Mouse (Mus musculus) limb, embryonic 15.5 days (tissue): ENCODE results near the gene Ctdspl. TPM values are rescaled to one million over a fixed set of nuclear protein-coding genes. Genes with fewer than 3 reads are reported as not detected.
A peak's percentile ranks its signal among the peaks of the same experiment; 100 is the strongest.

Source experiments
- ATAC-seq: fragments of 200-750 bp; cut with Nextera tagmentation; 2 replicates; pipeline ENCODE4 v1.8.0; 2017; ENCODE audit warnings: low read depth, moderate TSS enrichment; ENCODE audit not compliant: insufficient number of reproducible peaks, low FRiP score, low TSS enrichment
- H3K27ac ChIP-seq: fragments of 300-500 bp; sonication (generic); 2 replicates; pipeline ENCODE4 v1.5.1; 2015; ENCODE audit warnings: moderate library complexity, mild to moderate bottlenecking, inconsistent platforms
- H3K27me3 ChIP-seq: fragments of 300-500 bp; sonication (generic); 2 replicates; pipeline ENCODE4 v1.6.1; 2015; ENCODE audit warnings: inconsistent platforms
- H3K36me3 ChIP-seq: fragments of 300-500 bp; sonication (generic); 2 replicates; pipeline ENCODE4 v1.6.1; 2015; ENCODE audit warnings: inconsistent platforms
- H3K4me1 ChIP-seq: fragments of 300-500 bp; sonication (generic); 2 replicates; pipeline ENCODE4 v1.6.1; 2015; ENCODE audit warnings: inconsistent platforms
- H3K4me2 ChIP-seq: fragments of 300-500 bp; sonication (generic); 2 replicates; pipeline ENCODE4 v1.6.1; 2015; ENCODE audit warnings: mild to moderate bottlenecking, inconsistent platforms
- H3K4me3 ChIP-seq: fragments of 300-500 bp; sonication (generic); 2 replicates; pipeline ENCODE4 v1.5.1; 2015; ENCODE audit warnings: mild to moderate bottlenecking, inconsistent platforms
- H3K9ac ChIP-seq: fragments of 300-500 bp; sonication (generic); 2 replicates; pipeline ENCODE4 v1.6.1; 2015; ENCODE audit warnings: inconsistent platforms
- H3K9me3 ChIP-seq: fragments of 300-500 bp; sonication (generic); 2 replicates; pipeline ENCODE4 v1.6.1; 2016; ENCODE audit warnings: inconsistent platforms
- WGBS: fragments of 180-500 bp; shearing (Covaris S2); methylation state at CpG from one replicate; pipeline ENCODE4 v1.1.7; 2015; 5-methylcytosine and 5-hydroxymethylcytosine counted together
- polyA plus RNA-seq: library from polyadenylated mRNA; unstranded; fragments of >200 nt; fragmentation: Nextera tagmentation; extraction: Ambion mirVana; gene quantifications from 2 replicates; pipeline ENCODE4 v1.2.1, GENCODE M21; 2015

The Ctdspl gene
- polyA plus RNA-seq, 1 experiment from 2014 or later: 19.2 TPM

DNA sequence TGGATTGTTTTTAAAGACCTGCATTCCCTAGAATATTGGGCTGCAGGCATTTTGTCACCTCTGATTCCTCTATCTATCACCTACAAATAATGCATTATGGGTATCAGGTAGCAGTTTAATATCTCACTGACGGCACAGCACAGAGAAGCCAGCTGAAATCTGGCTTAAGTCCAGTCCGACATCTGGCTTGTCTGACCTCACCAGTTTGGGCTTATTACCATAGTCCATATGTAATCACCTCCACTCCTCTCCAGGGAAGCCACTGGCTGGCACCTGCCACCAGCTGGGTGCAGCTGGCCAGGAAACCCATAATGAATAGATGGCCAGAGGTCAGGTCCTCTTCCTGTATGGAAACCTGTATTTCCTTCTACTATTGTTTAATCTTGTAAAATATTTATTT is 35.6 kb upstream of the Ctdspl start:
- ATAC-seq: no peak
- H3K4me3 ChIP-seq: no peak overlapping the region
- H3K36me3 ChIP-seq: 0 out of 2 replicates have a peak, but pooled peaks cover 10% of the 10 kb centered on the region
- H3K4me1 ChIP-seq: peaks cover 31% of the 10 kb centered on the region
- peak overlapping the region; percentile 81; the same call in 1 of the 2 replicates for H3K27ac ChIP-seq
- H3K9ac ChIP-seq: no peak overlapping the region
- H3K4me2 ChIP-seq: no peak overlapping the region
- H3K27me3 ChIP-seq: no peaks in the 10 kb centered on the region; the same call in 1 of the 2 replicates
- H3K9me3 ChIP-seq: no peaks in the 10 kb centered on the region
- 28% methylated on average over 2 of the region's 2 CpGs for WGBS

DNA sequence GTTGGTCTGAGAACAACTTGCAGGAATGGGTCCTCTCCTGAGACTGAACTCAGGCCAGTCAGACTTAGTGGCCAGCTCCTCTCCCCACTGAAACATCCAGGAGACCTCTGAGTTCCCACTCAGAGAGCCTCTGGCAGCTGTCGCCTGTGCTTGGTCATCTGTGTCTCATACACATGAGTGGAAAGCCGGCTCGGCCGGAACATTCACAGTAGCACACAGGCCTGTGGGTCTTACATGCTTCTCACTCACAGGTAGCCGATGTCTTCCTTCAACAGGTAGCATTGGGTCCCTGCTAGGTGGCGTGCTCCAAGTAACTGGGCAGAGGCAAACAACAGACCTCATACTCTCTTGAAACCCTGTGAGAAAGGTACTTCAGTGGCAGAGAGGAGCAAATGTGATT is 35.2 kb upstream of the Ctdspl start:
- no peak overlapping the region for H3K4me3 ChIP-seq
- 0 out of 2 replicates have a peak, but pooled peaks cover 10% of the 10 kb centered on the region for H3K36me3 ChIP-seq
- peaks cover 31% of the 10 kb centered on the region for H3K4me1 ChIP-seq
- no peaks in the 10 kb centered on the region for H3K9me3 ChIP-seq
- H3K27ac ChIP-seq: peak overlapping the region; percentile 81
- 0 out of 2 replicates have a peak overlapping the region, but pooled peaks have one; percentile 0 for H3K4me2 ChIP-seq
- H3K9ac ChIP-seq: no peak overlapping the region
- H3K27me3 ChIP-seq: no peaks in the 10 kb centered on the region; the same call in 1 of the 2 replicates
- 70% methylated on average over 6 of the region's 6 CpGs for WGBS
- no peak for ATAC-seq

DNA sequence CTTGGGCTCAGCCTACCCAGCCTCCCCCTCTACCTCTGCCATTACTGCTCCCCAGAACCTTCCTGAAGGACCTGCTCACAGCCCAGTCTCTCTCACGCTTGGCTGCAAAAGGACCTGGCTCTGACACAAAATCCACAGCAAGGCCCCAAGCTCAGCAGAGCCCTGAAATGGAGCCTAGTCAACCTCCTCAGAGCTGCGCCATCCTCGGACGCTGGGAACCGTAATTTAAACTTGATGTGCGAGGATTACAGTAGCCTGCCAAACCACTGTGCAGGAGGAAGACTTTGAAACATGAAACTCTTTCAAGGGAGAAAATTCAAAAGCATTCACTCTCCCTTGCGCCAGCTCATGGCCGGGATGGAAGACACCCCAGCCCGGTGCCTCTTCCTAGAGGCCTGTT is 34.7 kb upstream of the Ctdspl start:
- peaks cover 31% of the 10 kb centered on the region for H3K4me1 ChIP-seq
- H3K9ac ChIP-seq: no peak overlapping the region
- peak; percentile 70 for ATAC-seq
- H3K27me3 ChIP-seq: no peaks in the 10 kb centered on the region; the same call in 1 of the 2 replicates
- H3K36me3 ChIP-seq: 0 out of 2 replicates have a peak, but pooled peaks cover 10% of the 10 kb centered on the region
- no peak overlapping the region for H3K4me3 ChIP-seq
- peak overlapping the region; percentile 81 for H3K27ac ChIP-seq
- 13% methylated on average over 9 of the region's 9 CpGs for WGBS
- no peaks in the 10 kb centered on the region for H3K9me3 ChIP-seq
- H3K4me2 ChIP-seq: 0 out of 2 replicates have a peak overlapping the region, but pooled peaks have one; percentile 22

DNA sequence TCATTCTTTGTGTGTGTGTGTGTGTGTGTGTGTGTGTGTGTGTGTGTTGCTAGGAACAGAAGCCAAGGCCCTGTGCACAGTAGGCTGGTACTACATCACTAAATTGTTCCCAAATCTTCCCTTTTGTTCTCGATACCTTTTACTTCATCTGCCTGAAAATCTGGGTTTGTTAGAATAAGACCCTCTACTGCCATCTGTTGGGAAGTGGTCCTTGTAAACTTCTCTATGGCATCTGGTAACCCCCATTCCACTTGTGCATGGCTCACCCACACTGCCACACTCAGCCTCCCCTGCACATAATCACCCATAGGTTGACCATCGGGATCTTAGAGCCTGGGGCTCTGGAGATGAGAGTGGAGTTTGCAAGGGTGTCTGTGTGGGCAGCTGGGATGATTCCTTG is 31.2 kb upstream of the Ctdspl start:
- no peaks in the 10 kb centered on the region for H3K9me3 ChIP-seq
- WGBS: 59% methylated on average over 2 of the region's 2 CpGs
- H3K27ac ChIP-seq: no peak overlapping the region
- H3K4me2 ChIP-seq: no peak overlapping the region
- no peak overlapping the region for H3K4me3 ChIP-seq
- peaks cover 9% of the 10 kb centered on the region; the same call in 1 of the 2 replicates for H3K36me3 ChIP-seq
- H3K27me3 ChIP-seq: no peaks in the 10 kb centered on the region
- H3K9ac ChIP-seq: no peak overlapping the region
- ATAC-seq: no peak
- H3K4me1 ChIP-seq: peaks cover 21% of the 10 kb centered on the region

DNA sequence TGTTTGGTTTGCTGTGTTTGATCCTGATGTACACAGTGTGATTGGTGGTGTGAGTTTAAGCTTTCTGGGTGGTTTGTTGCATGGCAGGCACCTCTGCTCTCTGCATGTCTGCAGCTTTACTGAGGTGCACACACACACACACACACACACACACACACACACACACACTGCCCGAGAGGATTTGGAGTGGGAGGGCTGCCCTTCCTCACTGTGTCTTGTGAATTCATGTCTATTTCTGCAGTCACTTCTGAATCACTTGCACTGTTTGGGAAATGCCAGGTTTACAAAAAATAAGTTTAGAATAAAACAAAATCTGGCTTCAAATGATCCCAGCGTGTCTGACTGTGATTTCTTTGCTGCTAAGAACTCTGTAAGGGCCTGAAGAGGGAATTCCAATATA is 25.6 kb upstream of the Ctdspl start:
- no peak overlapping the region for H3K9ac ChIP-seq

DNA sequence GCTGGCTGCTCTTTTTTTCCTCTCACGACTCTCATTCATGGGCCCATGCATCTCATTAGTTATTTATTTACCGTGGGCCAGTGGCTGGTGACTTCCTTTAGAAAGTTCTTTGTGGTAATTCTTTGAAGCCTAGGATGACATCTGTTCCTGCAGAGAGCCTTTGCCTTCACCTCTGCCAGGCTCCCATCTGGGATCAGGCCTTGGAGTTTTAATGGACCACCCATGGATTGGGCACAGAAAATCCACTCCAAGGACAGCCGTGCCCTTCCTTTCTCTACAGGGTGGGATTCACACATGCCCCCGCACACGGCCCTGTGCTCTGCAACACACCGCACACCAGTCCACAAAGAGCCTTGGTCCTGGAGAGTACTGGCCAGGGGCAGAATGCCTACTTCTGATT is 24.3 kb upstream of the Ctdspl start:
- H3K27ac ChIP-seq: no peak overlapping the region
- no peak overlapping the region for H3K4me2 ChIP-seq
- H3K9me3 ChIP-seq: no peaks in the 10 kb centered on the region
- H3K27me3 ChIP-seq: no peaks in the 10 kb centered on the region
- WGBS: 43% methylated on average over 6 of the region's 6 CpGs
- no peak for ATAC-seq
- no peak overlapping the region for H3K4me3 ChIP-seq
- H3K36me3 ChIP-seq: peaks cover 7% of the 10 kb centered on the region; the same call in 1 of the 2 replicates
- no peaks in the 10 kb centered on the region; the same call in 1 of the 2 replicates for H3K4me1 ChIP-seq
- no peak overlapping the region for H3K9ac ChIP-seq

More for the DNA sequence above, 25.6 kb upstream of the Ctdspl start:
- 59% methylated on average over 2 of the region's 2 CpGs for WGBS
- H3K27ac ChIP-seq: no peak overlapping the region
- H3K9me3 ChIP-seq: no peaks in the 10 kb centered on the region
- H3K4me1 ChIP-seq: no peaks in the 10 kb centered on the region; the same call in 1 of the 2 replicates
- H3K4me2 ChIP-seq: no peak overlapping the region
- no peak overlapping the region for H3K4me3 ChIP-seq
- H3K27me3 ChIP-seq: no peaks in the 10 kb centered on the region
- H3K36me3 ChIP-seq: peaks cover 9% of the 10 kb centered on the region; the same call in 1 of the 2 replicates
- ATAC-seq: no peak

DNA sequence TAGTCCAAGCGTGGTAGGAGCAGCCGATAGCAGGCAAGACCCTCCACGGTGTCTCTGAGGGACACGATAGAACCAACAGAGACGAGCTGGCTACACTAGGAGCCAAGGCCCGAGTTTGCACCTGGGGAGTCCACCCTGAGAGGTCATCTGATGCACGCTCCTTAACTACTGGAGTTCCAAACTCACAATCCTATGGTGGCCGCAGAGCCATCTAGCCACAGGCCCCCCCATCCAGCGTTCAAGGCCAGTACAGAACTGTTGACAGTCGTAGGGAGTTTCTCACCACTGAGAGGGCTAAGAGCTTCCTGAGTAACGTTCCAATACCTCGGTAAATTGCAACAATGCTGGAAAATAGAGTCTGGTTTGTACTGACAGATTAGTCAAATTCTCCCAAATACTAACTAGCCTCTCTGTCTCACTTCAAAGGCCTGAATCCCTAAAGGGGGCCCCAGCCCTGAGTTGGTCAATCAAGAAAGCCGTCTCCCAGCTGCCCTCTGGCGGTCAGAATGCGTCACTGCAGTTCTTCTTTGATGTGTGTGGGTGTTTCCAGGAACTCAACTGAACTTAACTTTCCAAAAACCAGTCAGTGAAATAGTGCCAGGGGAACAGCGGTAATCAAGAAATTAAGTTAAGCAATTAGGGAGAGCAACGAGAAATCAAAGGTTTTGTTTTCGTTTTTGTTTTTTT is 18.2 kb upstream of the Ctdspl start:
- no peaks in the 10 kb centered on the region for H3K9me3 ChIP-seq
- no peak for ATAC-seq
- no peak overlapping the region for H3K27ac ChIP-seq
- no peak overlapping the region for H3K9ac ChIP-seq
- no peak overlapping the region for H3K4me2 ChIP-seq
- H3K36me3 ChIP-seq: no peaks in the 10 kb centered on the region
- WGBS: 47% methylated on average over 18 of the region's 18 CpGs
- H3K4me1 ChIP-seq: peaks cover 12% of the 10 kb centered on the region
- H3K4me3 ChIP-seq: no peak overlapping the region
- H3K27me3 ChIP-seq: no peaks in the 10 kb centered on the region

DNA sequence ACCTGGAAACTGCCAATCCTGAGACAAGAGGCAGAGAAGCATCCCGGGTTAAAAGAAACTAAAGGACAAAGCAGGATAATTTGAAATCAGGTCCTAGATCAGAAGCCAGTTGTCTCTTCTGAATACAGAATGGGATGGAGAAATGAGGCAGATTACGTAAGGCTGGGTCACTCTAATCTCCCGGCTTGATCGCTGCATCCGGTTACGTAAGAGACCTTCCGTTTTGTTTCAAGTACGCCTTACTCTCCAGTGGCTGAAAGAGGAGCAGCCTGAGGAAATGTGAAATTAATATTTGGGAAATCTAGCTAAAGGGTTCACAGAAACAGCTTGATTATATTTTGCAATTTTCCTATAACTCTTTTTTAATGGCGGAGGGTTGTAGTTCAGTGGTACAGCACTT is 13.2 kb upstream of the Ctdspl start:
- no peak overlapping the region for H3K27ac ChIP-seq
- H3K36me3 ChIP-seq: no peaks in the 10 kb centered on the region
- H3K27me3 ChIP-seq: no peaks in the 10 kb centered on the region
- H3K9me3 ChIP-seq: no peaks in the 10 kb centered on the region
- H3K9ac ChIP-seq: no peak overlapping the region
- H3K4me1 ChIP-seq: peaks cover 14% of the 10 kb centered on the region
- H3K4me3 ChIP-seq: no peak overlapping the region
- no peak for ATAC-seq
- H3K4me2 ChIP-seq: no peak overlapping the region
- 84% methylated on average over 9 of the region's 9 CpGs for WGBS

DNA sequence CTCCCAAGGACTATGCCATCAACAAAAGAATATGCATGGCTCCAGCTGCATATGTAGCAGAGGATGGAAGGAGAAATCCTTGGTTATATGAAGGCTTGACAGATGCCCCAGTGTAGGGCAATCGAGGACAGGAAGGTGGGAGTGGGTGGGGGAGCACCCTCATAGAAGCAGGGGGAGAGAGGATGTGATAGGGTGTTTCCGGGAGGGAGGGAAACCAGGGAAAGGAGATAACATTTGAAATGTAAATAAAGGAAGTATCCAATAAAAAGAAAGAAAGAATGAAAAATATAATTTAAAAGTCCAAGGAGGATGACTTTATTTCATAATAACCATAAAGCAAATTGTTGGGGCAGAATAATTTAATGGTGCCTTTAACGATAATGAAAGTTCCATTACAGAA is 12.6 kb upstream of the Ctdspl start:
- Histone ChIP-seq H3K4me3 (no peak overlapping the region), H3K36me3 (no peaks in the 10 kb centered on the region), H3K27me3 (no peaks in the 10 kb centered on the region), H3K9ac (no peak overlapping the region), H3K9me3 (no peaks in the 10 kb centered on the region), H3K4me2 (no peak overlapping the region), H3K4me1 (peaks cover 11% of the 10 kb centered on the region), H3K27ac (no peak overlapping the region)
- no peak for ATAC-seq
- 89% methylated on average over 3 of the region's 3 CpGs for WGBS

DNA sequence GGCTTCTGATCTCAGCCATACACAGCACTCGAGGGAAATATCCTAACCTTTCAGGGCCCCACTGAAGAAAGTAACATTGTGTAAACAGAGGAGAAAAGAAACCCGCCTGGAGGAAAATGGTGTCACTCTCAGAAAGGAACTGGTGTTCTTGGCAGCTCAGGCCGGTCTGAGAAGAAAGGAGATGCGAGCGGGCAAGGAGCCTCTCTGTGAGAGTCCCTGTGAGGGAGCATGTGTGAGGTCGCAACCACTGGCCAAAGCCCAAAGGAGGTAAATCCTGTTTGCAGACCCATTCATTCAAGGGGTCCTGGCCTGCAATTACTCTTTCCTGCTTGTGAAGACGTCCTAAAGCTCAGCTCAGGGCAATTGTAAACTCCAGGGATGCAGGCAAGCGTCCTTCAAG is 11.7 kb upstream of the Ctdspl start:
- 32% methylated on average over 8 of the region's 8 CpGs for WGBS
- ATAC-seq: no peak
- no peak overlapping the region for H3K4me3 ChIP-seq
- no peak overlapping the region for H3K9ac ChIP-seq
- H3K9me3 ChIP-seq: no peaks in the 10 kb centered on the region
- 0 out of 2 replicates have a peak overlapping the region, but pooled peaks have one; percentile 11 for H3K27ac ChIP-seq
- no peaks in the 10 kb centered on the region for H3K36me3 ChIP-seq
- H3K27me3 ChIP-seq: no peaks in the 10 kb centered on the region
- H3K4me2 ChIP-seq: no peak overlapping the region
- H3K4me1 ChIP-seq: peaks cover 17% of the 10 kb centered on the region

DNA sequence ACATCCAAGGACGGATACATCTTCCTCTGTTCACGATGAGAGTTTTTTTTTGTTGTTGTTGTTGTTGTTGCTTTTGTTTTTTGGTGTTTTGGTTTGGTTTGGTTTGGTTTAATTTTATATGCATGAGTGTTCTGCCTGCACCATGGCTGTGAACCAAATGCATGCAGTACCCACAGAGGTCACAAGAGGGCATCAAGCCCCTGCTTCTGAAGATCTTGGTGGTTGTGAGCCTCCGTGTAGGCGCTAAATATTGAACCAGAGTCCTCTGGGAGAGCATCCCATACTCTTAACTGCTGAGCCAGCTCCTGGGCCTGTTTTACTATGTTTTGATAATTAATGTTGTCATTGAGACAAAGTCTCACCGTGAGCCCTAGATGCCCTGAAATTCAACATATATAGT is 11.0 kb upstream of the Ctdspl start:
- ATAC-seq: no peak
- Histone ChIP-seq H3K9me3 (no peaks in the 10 kb centered on the region), H3K27ac (no peak overlapping the region), H3K4me3 (no peak overlapping the region), H3K27me3 (no peaks in the 10 kb centered on the region), H3K4me2 (no peak overlapping the region), H3K4me1 (peaks cover 24% of the 10 kb centered on the region), H3K36me3 (no peaks in the 10 kb centered on the region), H3K9ac (no peak overlapping the region)
- 55% methylated on average over 5 of the region's 5 CpGs for WGBS

DNA sequence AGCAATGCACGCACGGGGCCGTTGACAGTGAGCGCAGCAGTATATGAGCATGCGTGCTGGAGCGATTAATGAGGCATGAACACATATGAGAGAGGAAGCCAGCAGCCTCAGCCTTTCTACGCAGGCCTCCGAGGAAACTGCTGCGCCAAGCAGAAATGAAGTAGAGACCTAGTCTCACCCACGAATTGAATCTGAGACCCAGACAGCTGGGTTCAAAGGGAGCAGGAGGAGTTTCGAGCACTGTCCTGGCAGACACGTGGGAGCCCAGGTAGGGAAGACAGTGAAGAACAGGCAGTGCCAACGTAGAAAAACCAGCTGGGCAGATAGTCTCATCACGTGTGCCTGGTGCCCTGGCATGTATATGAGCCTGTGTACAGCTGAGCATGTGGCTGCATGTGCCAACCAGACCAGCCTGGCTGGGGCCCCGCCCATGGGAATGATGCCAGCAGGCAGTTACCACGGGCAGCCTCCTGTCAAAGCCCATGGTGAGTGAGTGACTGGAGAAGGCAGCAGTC is 6.5 kb upstream of the Ctdspl start:
- Histone ChIP-seq H3K4me1 (peaks cover 36% of the 10 kb centered on the region), H3K4me3 (no peak overlapping the region), H3K27me3 (no peaks in the 10 kb centered on the region), H3K36me3 (no peaks in the 10 kb centered on the region), H3K9me3 (no peaks in the 10 kb centered on the region), H3K27ac (peak overlapping the region; percentile 72), H3K9ac (no peak overlapping the region), H3K4me2 (peak overlapping the region; percentile 7; the same call in 1 of the 2 replicates)
- WGBS: 56% methylated on average over 16 of the region's 16 CpGs
- peak; percentile 46; the same call in 1 of the 2 replicates for ATAC-seq
